Mouse (Mus musculus) kidney, adult 9 months (tissue): Measurements from ENCODE around the gene Espl1.
A peak's percentile ranks its signal among the peaks of the same experiment; 100 is the strongest.
"Not testable (repeated sequence)": the region's sequence is repeated elsewhere in the genome, so short reads cannot be mapped to it uniquely, and the experiment has no call there.

Experiments
- DNase-seq: peaks from one replicate; pipeline ENCODE4 v3.0.0; 2022

Gene Espl1

GRCm38 (mm10) chr15:102278726-102279091 lies 17.4 kb upstream of the Espl1 start:
- no peak for DNase-seq

DNA sequence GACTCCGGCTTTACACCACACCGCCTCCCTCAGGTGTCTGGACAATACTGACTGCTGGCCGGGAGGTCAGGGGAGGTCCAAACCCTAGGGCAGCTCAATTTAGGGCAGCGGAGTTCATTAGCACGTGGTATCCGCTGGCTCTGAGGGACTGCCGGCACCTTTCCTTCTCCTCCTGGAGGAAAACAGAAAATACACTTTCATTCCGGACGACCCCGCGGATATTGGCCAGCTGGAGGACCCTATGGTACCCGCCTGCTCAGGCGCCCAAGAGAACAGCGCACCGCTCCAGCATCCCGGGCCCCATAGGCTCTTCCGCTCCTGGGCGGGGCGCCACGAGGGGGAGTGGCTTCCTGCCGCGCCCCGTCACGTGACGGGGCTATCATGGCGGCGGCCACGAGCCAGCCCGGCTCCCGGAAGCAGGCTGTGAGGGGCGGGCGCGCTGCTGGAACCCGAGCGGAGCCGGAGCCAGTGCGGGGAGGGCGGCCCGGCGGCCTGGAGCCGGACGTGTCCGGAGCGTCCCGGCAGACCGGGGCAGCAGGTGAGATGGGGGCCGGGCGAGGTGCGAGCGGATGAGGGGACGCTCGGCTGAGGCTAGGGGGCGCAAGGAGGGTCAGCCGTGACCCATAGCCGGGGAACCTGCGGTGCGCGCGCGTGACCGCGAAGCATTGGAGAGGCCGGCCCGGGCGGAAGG lies 16.8 kb upstream of the Espl1 start, which contains the start of gene Mfsd5:
Mfsd5 (plus strand) TSS at position 363 of the 691 bp plus-strand sequence.
- peak; percentile 83 for DNase-seq

DNA sequence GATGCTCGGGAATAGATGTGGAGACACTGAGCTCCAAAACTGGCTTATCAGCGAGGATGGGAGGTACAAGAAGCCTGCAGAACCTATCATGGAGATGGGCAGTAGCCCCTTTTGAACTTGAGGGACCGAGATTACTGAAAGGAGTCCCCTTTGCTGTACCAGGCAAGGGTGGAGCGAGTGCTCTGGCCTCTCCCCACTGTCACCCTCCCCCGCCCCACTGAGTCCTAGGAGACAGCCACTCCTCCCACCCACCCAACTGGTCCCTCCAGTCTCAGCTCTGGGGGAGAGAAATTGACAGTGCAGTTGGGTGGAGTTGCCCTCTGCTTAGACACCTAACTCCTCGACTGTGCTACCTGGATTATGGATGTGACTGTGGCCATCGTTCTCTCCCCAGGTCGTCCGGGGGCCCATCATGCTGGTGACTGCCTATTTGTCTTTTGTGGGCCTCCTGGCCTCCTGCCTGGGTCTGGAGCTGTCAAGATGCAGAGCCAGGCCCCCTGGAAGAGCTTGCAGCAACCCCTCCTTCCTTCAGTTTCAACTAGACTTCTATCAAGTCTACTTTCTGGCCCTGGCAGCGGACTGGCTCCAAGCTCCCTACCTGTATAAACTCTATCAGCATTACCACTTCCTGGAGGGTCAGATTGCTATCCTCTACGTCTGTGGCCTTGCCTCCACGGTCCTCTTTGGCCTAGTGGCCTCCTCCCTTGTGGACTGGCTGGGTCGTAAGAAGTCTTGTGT lies 16.1 kb upstream of the Espl1 start:
- DNase-seq = no peak

DNA sequence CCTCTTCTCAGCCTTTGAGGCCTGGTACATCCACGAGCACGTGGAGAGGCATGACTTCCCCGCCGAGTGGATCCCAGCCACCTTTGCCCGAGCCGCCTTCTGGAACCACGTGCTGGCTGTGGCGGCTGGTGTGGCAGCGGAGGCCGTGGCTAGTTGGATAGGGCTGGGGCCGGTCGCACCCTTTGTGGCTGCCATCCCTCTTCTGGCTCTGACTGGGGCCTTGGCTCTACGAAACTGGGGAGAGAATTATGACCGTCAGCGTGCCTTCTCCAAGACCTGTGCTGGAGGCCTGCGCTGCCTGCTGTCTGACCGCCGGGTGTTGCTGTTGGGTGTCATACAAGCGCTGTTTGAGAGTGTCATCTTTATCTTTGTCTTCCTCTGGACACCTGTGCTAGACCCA lies 15.4 kb upstream of the Espl1 start:
- DNase-seq = no peak

GRCm38 (mm10) chr15:102282463-102283292 lies 13.4 kb upstream of the Espl1 start:
- DNase-seq = no peak

- DNase-seq = no peak
Measured at GRCm38 (mm10) chr15:102283648-102284047, 12.4 kb upstream of the Espl1 start.

DNA sequence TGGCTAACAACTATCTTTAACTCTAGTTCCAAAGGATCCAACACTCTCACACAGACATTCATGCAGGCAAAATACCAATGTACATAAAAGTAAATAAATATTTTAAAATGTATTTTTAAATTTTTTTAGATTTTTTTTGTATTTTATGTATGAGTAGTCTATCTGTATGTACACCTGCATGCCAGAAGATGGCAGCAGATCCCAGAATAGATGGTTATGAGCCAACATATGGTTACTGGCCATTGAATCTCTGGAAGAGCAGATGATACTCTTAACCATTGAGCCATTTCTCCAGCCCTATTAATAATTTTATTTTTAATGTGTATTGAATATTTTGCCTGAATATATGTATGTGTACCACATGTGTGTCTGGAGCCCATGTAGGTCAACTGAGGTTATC lies 8.7 kb upstream of the Espl1 start:
- DNase-seq = no peak

DNA sequence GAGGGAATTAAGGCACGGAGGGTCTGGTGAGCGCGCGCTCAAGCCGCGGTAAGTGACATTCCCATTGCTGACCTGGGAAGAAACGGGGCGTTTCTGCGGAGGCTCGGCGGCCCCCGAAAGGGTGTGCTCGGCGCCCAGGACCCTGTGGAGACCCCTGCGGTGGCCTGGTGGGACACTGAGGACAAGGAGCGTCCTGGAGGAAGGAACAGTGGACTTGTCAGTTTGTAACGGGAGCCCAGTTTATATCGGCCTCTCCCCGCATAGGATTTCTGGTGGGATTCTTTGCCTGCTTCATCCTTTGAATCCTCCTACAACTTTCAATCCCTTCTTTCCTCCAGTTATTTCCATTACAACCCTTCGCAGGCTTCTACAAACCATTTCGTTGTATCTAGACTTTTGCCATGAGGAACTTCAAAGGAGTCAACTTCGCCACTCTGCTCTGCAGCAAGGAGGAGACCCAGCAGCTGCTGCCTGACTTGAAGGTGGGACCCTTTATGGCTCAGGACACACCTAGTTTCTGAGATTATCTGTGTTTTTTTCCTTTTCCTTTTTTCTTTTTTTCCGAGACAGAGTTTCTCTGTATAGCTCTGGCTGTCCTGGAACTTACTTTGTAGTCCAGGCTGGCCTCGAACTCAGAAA lies 421 bp downstream of the Espl1 start:
- DNase-seq = no peak

- DNase-seq = no peak
Measured at GRCm38 (mm10) chr15:102302542-102302941, 6.5 kb downstream of the Espl1 start.

- DNase-seq = no peak
Measured at GRCm38 (mm10) chr15:102308717-102309116, 12.7 kb downstream of the Espl1 start.

DNA sequence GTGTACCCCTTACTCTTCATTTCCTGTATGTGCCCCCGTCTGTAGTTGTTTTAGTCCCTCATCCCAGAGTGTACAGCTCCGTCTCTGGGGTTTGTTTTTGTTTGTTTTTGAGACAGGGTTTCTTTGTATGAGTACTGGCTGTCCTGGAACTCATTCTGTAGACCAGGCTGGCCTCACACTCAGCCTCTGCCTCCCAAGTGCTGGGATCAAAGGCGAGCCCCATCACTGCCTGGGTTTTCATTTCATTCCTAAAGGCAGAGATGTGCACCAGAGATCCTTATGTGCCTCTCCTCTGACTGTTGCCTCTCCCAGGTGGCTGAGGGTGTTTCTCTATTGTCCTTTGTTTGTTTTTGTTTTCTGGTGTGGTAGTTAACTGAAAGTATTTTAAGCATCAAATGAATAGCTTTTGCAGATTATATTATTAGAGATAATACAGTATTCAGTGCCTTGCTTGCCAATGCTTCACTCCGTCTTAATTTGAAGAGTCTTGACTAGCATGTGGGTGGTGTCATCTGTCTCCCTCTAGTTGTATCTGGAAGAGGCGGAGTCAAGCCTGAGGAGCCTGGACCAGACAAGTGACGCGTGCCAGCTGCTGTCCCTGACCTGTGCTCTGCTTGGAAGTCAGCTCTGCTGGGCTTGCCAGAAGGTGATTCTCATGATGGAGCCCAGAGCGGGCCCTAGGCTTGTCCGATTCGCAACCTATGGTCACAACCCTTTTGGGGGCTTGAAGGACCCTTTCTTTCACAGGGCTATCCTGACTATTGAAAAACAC lies 14.2 kb downstream of the Espl1 start:
- peak; percentile 48 for DNase-seq

- no peak for DNase-seq
Measured at GRCm38 (mm10) chr15:102311489-102311888, 15.4 kb downstream of the Espl1 start.

DNA sequence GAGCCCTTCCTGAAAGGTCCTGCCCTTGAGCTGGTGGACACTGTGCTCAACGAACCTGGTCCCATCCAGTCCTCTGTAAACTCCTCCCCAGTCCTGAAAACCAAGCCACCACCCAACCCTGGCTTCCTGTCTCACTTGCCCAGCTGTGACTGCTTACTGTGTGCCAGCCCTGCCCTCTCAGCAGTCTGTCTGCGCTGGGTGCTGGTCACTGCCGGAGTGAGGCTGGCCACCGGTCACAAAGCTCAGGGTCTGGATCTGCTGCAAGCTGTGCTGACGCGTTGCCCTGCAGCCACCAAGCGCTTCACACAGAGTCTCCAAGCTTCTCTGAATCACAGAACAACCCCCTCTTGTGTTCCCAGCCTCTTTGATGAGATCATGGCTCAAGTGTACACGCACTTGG lies 19.2 kb downstream of the Espl1 start:
- no peak for DNase-seq

DNA sequence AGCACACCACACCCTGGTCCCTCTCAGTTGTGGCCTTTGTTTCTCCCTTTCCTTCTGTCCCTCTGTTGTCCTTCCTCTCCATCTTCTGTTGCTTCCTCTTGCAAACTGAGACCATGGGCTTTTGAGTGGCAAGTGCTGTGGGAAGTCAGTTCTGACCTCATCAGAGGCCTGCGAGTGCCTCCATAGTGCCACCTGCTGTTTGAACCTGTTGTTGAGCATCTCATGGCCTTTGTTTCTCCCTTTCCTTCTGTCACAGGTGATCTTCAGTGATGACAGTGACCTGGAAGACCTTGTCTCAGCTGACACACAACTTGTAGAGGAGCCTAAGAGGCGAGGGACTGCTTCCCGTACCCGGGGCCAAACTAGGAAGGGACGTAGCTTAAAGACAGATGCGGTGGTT lies 20.2 kb downstream of the Espl1 start:
- DNase-seq = peak; percentile 76

DNA sequence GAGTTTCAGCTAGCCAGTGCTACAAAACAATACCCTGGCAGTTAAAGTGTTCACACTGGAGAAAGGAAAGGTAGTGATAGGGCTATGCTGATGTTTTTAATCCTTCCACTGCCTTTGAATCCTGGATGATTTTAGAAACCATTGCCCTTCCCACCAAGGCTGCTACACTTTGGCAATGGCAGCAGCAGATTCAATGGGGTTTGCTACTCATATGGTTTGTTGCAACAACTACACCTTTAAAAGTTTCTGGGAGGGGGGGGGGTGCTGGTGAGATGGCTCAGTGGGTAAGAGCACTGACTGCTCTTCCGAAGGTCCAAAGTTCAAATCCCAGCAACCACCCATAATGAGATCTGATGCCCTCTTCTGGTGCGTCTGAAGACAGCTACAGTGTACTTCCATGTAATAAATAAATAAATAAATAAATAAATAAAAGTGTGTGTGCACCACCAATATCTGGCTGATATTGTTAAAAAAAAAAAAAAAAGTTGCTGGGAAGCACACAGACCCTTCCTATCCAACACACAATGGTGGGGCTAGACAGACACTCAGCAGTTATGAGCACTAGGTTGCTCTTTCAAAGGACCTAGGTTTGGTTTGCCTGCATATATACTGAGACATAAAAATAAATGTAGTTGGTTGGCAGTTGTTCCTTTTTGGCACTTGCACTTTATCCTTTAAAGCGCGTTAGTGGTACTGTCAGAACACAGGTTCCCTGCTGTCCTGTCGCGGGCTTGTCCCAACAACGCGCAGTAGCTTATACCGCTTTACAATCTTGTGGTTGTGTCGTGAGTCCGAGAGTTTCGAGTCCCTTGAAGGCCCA lies 28.8 kb downstream of the Espl1 start:
- DNase-seq = peak; percentile 64

DNA sequence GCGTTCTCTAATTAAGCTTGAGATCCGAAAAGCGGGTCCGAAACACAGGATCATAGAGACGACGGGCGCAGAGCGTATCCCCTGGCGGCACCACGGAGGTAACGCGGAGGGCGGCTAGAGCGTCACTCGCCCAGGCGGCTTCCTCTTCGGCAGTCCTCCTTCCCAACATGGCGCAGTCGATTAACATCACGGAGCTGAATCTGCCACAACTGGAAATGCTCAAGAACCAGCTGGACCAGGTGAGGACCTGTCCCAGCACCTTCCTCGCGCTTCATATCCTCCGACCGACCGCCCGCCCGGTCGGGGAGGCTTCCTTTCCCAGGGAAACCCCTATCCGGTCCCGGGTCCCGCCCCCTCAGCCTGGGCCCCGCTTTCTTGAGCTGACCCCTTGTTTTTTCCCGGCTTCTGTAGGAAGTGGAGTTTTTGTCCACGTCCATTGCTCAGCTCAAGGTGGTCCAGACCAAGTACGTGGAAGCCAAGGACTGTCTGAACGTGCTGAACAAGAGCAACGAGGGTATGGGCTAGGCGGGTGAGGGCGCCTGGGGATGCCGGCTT lies 30.0 kb downstream of the Espl1 start, which contains the start of gene Pfdn5:
Pfdn5 (plus strand) TSS at position 95 of the 555 bp plus-strand sequence.
- peak; percentile 89 for DNase-seq

GRCm38 (mm10) chr15:102326892-102327291 lies 30.8 kb downstream of the Espl1 start:
- DNase-seq = no peak

DNA sequence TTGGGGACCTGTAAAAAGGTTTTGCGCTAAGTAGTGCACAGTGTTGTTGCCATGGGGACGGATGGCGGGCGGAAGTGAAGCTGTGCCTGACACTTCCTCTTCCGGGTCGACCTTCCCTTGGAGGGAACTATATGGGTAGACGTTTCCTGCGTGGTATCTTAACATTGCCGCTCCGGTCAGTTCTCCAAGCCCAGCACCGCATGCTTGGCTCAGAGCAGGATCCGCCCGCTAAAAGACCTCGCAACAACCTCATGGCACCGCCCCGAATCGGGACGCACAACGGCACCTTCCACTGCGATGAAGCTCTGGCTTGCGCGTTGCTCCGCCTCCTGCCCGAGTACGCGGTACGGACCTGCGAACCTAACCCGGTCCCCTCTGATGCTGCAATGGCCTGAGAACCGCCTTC lies 35.5 kb downstream of the Espl1 start, which contains the start of gene Myg1:
Myg1 (plus strand) TSS at position 100 of the 406 bp plus-strand sequence.
- DNase-seq = peak; percentile 84

GRCm38 (mm10) chr15:102335254-102335653 lies 39.2 kb downstream of the Espl1 start:
- DNase-seq = no peak

GRCm38 (mm10) chr15:102335925-102336324 lies 39.9 kb downstream of the Espl1 start:
- DNase-seq = not testable (repeated sequence)

DNA sequence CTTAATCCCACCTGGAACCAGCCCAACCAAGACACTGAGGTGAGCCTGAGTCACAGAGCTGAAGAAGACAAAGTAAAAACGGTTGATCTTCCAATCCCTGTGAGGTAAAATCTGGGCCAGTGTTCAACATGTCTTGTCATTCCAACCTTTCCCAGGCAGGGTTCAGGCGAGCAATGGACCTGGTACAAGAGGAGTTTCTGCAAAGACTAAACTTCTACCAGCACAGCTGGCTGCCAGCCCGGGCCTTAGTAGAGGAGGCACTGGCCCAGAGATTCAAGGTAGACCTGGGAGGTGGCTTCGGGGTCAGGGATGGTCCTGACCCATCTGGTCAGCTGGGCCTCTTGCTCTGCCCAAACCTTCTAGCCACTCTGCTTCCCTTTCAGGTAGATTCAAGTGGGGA lies 40.9 kb downstream of the Espl1 start:
- peak; percentile 70 for DNase-seq
